Mouse (Mus musculus): ENCODE results near the gene Fanca. TPM values are rescaled to one million over a fixed set of nuclear protein-coding genes. Genes with fewer than 3 reads are reported as not detected.

Fanca gene
- total and polyA plus RNA-seq, 3 experiments: 21.9 to 57.8 (median 39.2) TPM

- H3K27me3 ChIP-seq (replicated peaks): no peaks in the 10 kb centered on the region
- no peak overlapping the region for H3K9ac ChIP-seq (ENCODE audit: insufficient read depth, low read depth)
- H3K79me2 ChIP-seq (replicated peaks; ENCODE audit: control insufficient read depth, extremely low read depth, insufficient read depth, poor library complexity, severe bottlenecking): no peaks in the 10 kb centered on the region
- H3K4me2 ChIP-seq (ENCODE audit: insufficient read depth, low read depth, poor library complexity, severe bottlenecking): no peak overlapping the region
- H3K4me1 ChIP-seq (ENCODE audit: control insufficient read depth in 1 of 2, insufficient read depth in 2 of 2): peaks cover 0 to 11% of the 10 kb centered on the region in 2 experiments; a peak in 2 of 4 replicates
- no peak for DNase-seq (ENCODE audit: extremely low read depth)
- TF ChIP-seq PAX5 (IDR thresholded peaks at IDR 0.05; ENCODE audit: low read length) (no peak), HCFC1 (IDR thresholded peaks at IDR 0.05; ENCODE audit: low read depth, low read length) (no peak), EP300 (IDR thresholded peaks at IDR 0.05; ENCODE audit: low read length) (no peak), GABPA (IDR thresholded peaks at IDR 0.05; ENCODE audit: insufficient replicate concordance, low read depth, low read length) (no peak), NRF1 (IDR thresholded peaks at IDR 0.05; ENCODE audit: low read depth, low read length) (no peak), CTCF (conservative IDR thresholded peaks at IDR 0.05 in 1 of 2, IDR thresholded peaks at IDR 0.05 in 1 of 2; ENCODE audit: low read depth in 2 of 2, low read length in 2 of 2) (no peak), NELFE (IDR thresholded peaks at IDR 0.05; ENCODE audit: low read depth, low read length) (no peak), MXI1 (IDR thresholded peaks at IDR 0.05; ENCODE audit: low read depth, low read length) (no peak), RAD21 (IDR thresholded peaks at IDR 0.05; ENCODE audit: low read depth, low read length) (no peak), MAFK (IDR thresholded peaks at IDR 0.05; ENCODE audit: insufficient replicate concordance, low read length) (no peak), KAT2A (IDR thresholded peaks at IDR 0.05; ENCODE audit: insufficient replicate concordance, low read length) (no peak), RCOR1 (conservative IDR thresholded peaks at IDR 0.05; ENCODE audit: low read depth, low read length) (no peak), TBP (conservative IDR thresholded peaks at IDR 0.05; ENCODE audit: low read depth, low read length) (no peak), SMC3 (IDR thresholded peaks at IDR 0.05; ENCODE audit: low read depth, low read length) (no peak), USF1 (IDR thresholded peaks at IDR 0.05; ENCODE audit: low read depth, low read length) (no peak), BHLHE40 (IDR thresholded peaks at IDR 0.05; ENCODE audit: low read depth, low read length) (no peak), USF2 (conservative IDR thresholded peaks at IDR 0.05; ENCODE audit: low read depth, low read length) (no peak), MEF2A (IDR thresholded peaks at IDR 0.05; ENCODE audit: borderline replicate concordance, low read depth, low read length) (no peak)
- dilution Hi-C loops (cut with MboI; ENCODE audit: extremely low pct_ligation_motif_present, extremely low pct_unique_long_range_greater_than_20kb, low sequenced_read_pairs): no loop called here
- H3K9me3 ChIP-seq (replicated peaks; ENCODE audit: low read length): no peaks in the 10 kb centered on the region
- in situ Hi-C loops (cut with MboI; ENCODE audit: low pct_ligation_motif_present, low pct_unique_long_range_greater_than_20kb, low sequenced_read_pairs): no loop called here
- peaks cover 33 to 83% of the 10 kb centered on the region in 2 experiments for H3K36me3 ChIP-seq (replicated peaks in 1 of 2; ENCODE audit: control insufficient read depth in 1 of 2, insufficient read depth in 1 of 2, low read length in 1 of 2)
- no peak overlapping the region for H3K4me3 ChIP-seq (replicated peaks in 1 of 3; ENCODE audit: low read depth in 2 of 3, low read length in 2 of 3, poor library complexity in 1 of 3)
- H3K27ac ChIP-seq (ENCODE audit: insufficient read depth, low read depth): no peak overlapping the region
Measured at GRCm38 (mm10) chr8:123244382-123244781, 74.0 kb downstream of the Fanca start.

- no peak for DNase-seq (ENCODE audit: extremely low read depth)
- in situ Hi-C loops (cut with MboI; ENCODE audit: low pct_ligation_motif_present, low pct_unique_long_range_greater_than_20kb, low sequenced_read_pairs) (no loop called here), dilution Hi-C loops (cut with MboI; ENCODE audit: extremely low pct_ligation_motif_present, extremely low pct_unique_long_range_greater_than_20kb, low sequenced_read_pairs) (no loop called here)
- TF ChIP-seq MAFK (IDR thresholded peaks at IDR 0.05; ENCODE audit: insufficient replicate concordance, low read length) (no peak), PAX5 (IDR thresholded peaks at IDR 0.05; ENCODE audit: low read length) (no peak), SMC3 (IDR thresholded peaks at IDR 0.05; ENCODE audit: low read depth, low read length) (peak; percentile 38), RAD21 (IDR thresholded peaks at IDR 0.05; ENCODE audit: low read depth, low read length) (peak; percentile 25), CHD1 (IDR thresholded peaks at IDR 0.05; ENCODE audit: low read depth, low read length) (no peak), USF2 (conservative IDR thresholded peaks at IDR 0.05; ENCODE audit: low read depth, low read length) (no peak), MAX (IDR thresholded peaks at IDR 0.05; ENCODE audit: low read length) (no peak), CTCF (conservative IDR thresholded peaks at IDR 0.05 in 1 of 2, IDR thresholded peaks at IDR 0.05 in 1 of 2; ENCODE audit: low read depth in 2 of 2, low read length in 2 of 2) (peak in 1 of 2 experiments; percentile 48; a peak in 2 of 4 replicates)
- Histone ChIP-seq H3K4me3 (replicated peaks in 1 of 3; ENCODE audit: low read depth in 2 of 3, low read length in 2 of 3, poor library complexity in 1 of 3) (no peak overlapping the region), H3K36me3 (replicated peaks in 1 of 2; ENCODE audit: control insufficient read depth in 1 of 2, insufficient read depth in 1 of 2, low read length in 1 of 2) (peaks cover 27 to 70% of the 10 kb centered on the region in 2 experiments), H3K9me3 (replicated peaks; ENCODE audit: low read length) (no peaks in the 10 kb centered on the region), H3K4me2 (ENCODE audit: insufficient read depth, low read depth, poor library complexity, severe bottlenecking) (no peak overlapping the region), H3K79me2 (replicated peaks; ENCODE audit: control insufficient read depth, extremely low read depth, insufficient read depth, poor library complexity, severe bottlenecking) (no peaks in the 10 kb centered on the region), H3K9ac (ENCODE audit: insufficient read depth, low read depth) (no peak overlapping the region), H3K27me3 (replicated peaks) (no peaks in the 10 kb centered on the region), H3K27ac (ENCODE audit: insufficient read depth, low read depth) (no peak overlapping the region), H3K4me1 (ENCODE audit: control insufficient read depth in 1 of 2, insufficient read depth in 2 of 2) (no peaks in the 10 kb centered on the region)
Measured at GRCm38 (mm10) chr8:123243053-123243452, 75.3 kb downstream of the Fanca start.
